Mouse (Mus musculus) R1 (cell line): ENCODE results near the gene Dnaaf5.

Experiments
- DNase-seq: peaks from one replicate; pipeline ENCODE4 v3.0.0-alpha.2; 2018; ENCODE audit warnings: low read depth, low spot score

The Dnaaf5 gene

GRCm38 (mm10) chr5:139140589-139140988 is 9.4 kb upstream of the Dnaaf5 start:
- DNase-seq = no peak

GRCm38 (mm10) chr5:139141326-139141725 is 8.7 kb upstream of the Dnaaf5 start:
- peak; percentile 32 for DNase-seq

GRCm38 (mm10) chr5:139143890-139144289 is 6.1 kb upstream of the Dnaaf5 start:
- no peak for DNase-seq

GRCm38 (mm10) chr5:139145726-139146125 is 4.3 kb upstream of the Dnaaf5 start:
- peak; percentile 69 for DNase-seq

- peak; percentile 21 for DNase-seq
These were observed 3.4 kb upstream of the Dnaaf5 start for GRCm38 (mm10) chr5:139146476-139147075.

GRCm38 (mm10) chr5:139147178-139148078 is 2.6 kb upstream of the Dnaaf5 start:
- DNase-seq = no peak

GRCm38 (mm10) chr5:139149006-139149672 is 884 bp upstream of the Dnaaf5 start:
- DNase-seq = no peak

GRCm38 (mm10) chr5:139150603-139151031 is 594 bp downstream of the Dnaaf5 start:
- DNase-seq = peak; percentile 70

GRCm38 (mm10) chr5:139160899-139161298 is 10.9 kb downstream of the Dnaaf5 start:
- DNase-seq = no peak

- DNase-seq = no peak
These were observed 11.6 kb downstream of the Dnaaf5 start for GRCm38 (mm10) chr5:139161632-139162031.

- peak; percentile 55 for DNase-seq
These were observed 16.8 kb downstream of the Dnaaf5 start for GRCm38 (mm10) chr5:139166781-139167361.

GRCm38 (mm10) chr5:139167548-139167947 is 17.5 kb downstream of the Dnaaf5 start:
- DNase-seq = peak; percentile 90

GRCm38 (mm10) chr5:139171929-139172328 is 21.9 kb downstream of the Dnaaf5 start:
- DNase-seq = no peak

GRCm38 (mm10) chr5:139174141-139174540 is 24.1 kb downstream of the Dnaaf5 start:
- no peak for DNase-seq

- DNase-seq = no peak
These were observed 24.8 kb downstream of the Dnaaf5 start for GRCm38 (mm10) chr5:139174556-139175547.

- peak; percentile 68 for DNase-seq
These were observed 29.0 kb downstream of the Dnaaf5 start for GRCm38 (mm10) chr5:139178895-139179631.

- no peak for DNase-seq
These were observed 33.1 kb downstream of the Dnaaf5 start for GRCm38 (mm10) chr5:139183131-139183530.

- no peak for DNase-seq
These were observed 33.6 kb downstream of the Dnaaf5 start for GRCm38 (mm10) chr5:139183601-139184000.

GRCm38 (mm10) chr5:139184897-139185296 is 34.9 kb downstream of the Dnaaf5 start:
- DNase-seq = no peak

- DNase-seq = no peak
These were observed 39.7 kb downstream of the Dnaaf5 start for GRCm38 (mm10) chr5:139189726-139190125.
